8 mouse cellular contexts compared by ENCODE assay signal in genomic region chr5:102054511-102055093, GRCm38 (mm10). TPM values are rescaled to one million over a fixed set of nuclear protein-coding genes. Genes with fewer than 3 reads are reported as not detected.
A peak's percentile ranks its signal among the peaks of the same experiment; 100 is the strongest.
DNase-seq lines count a peak whose midpoint lies in the region; ATAC-seq and TF ChIP-seq lines count a peak whose summit lies in the region.

No protein-coding gene starts in this region.

- H3K4me1 ChIP-seq in forebrain, embryonic 12.5 days = peaks cover 15% of the 10 kb centered on the region
- H3K4me1 ChIP-seq in forebrain, postnatal 0 days (ENCODE audit: insufficient read depth) = no peaks in the 10 kb centered on the region
- H3K4me1 ChIP-seq in neural tube, embryonic 13.5 days (replicated peaks) = peaks cover 43% of the 10 kb centered on the region
- peaks cover 36% of the 10 kb centered on the region for H3K4me1 ChIP-seq in neural tube, embryonic 15.5 days

- no peak overlapping the region for H3K4me2 ChIP-seq in forebrain, embryonic 12.5 days
- H3K4me2 ChIP-seq in forebrain, postnatal 0 days (ENCODE audit: low read depth) = no peak overlapping the region
- H3K4me2 ChIP-seq in neural tube, embryonic 13.5 days = no peak overlapping the region
- no peak overlapping the region for H3K4me2 ChIP-seq in neural tube, embryonic 15.5 days

- no peak overlapping the region for H3K4me3 ChIP-seq in forebrain, embryonic 12.5 days (replicated peaks)
- H3K4me3 ChIP-seq in forebrain, postnatal 0 days (ENCODE audit: low read depth, low read length) = no peak overlapping the region
- no peak overlapping the region for H3K4me3 ChIP-seq in neural tube, embryonic 13.5 days
- H3K4me3 ChIP-seq in neural tube, embryonic 15.5 days (replicated peaks) = no peak overlapping the region

- no peaks in the 10 kb centered on the region for H3K36me3 ChIP-seq in forebrain, embryonic 12.5 days (replicated peaks)
- H3K36me3 ChIP-seq in forebrain, postnatal 0 days (ENCODE audit: insufficient read depth) = no peaks in the 10 kb centered on the region
- 0 out of 2 replicates have a peak, but pooled peaks cover 3% of the 10 kb centered on the region for H3K36me3 ChIP-seq in neural tube, embryonic 13.5 days
- H3K36me3 ChIP-seq in neural tube, embryonic 15.5 days = no peaks in the 10 kb centered on the region

- no peaks in the 10 kb centered on the region for H3K27me3 ChIP-seq in forebrain, embryonic 12.5 days
- no peaks in the 10 kb centered on the region for H3K27me3 ChIP-seq in forebrain, postnatal 0 days (ENCODE audit: insufficient read depth, low read length)
- H3K27me3 ChIP-seq in neural tube, embryonic 13.5 days = no peaks in the 10 kb centered on the region
- H3K27me3 ChIP-seq in neural tube, embryonic 15.5 days (replicated peaks) = no peaks in the 10 kb centered on the region

- ATAC-seq in forebrain, embryonic 12.5 days (ENCODE audit: low FRiP score) = peak; percentile 23; the same call in 1 of the 2 replicates
- ATAC-seq in forebrain, postnatal 0 days = no peak
- no peak for ATAC-seq in neural tube, embryonic 13.5 days (ENCODE audit: low read depth)
- ATAC-seq in neural tube, embryonic 15.5 days (ENCODE audit: low FRiP score) = 0 out of 2 replicates have a peak, but pooled peaks have one; percentile 23

- H3K27ac ChIP-seq in forebrain, embryonic 12.5 days = no peak overlapping the region
- H3K27ac ChIP-seq in forebrain, postnatal 0 days (ENCODE audit: low read depth, low read length) = no peak overlapping the region
- no peak overlapping the region for H3K27ac ChIP-seq in neural tube, embryonic 13.5 days (replicated peaks)
- peak overlapping the region; percentile 28; the same call in 1 of the 2 replicates for H3K27ac ChIP-seq in neural tube, embryonic 15.5 days (replicated peaks)

- no peak for DNase-seq in forebrain, postnatal 0 days
- no peak for DNase-seq in neural tube, embryonic 10.5 days (ENCODE audit: extremely low spot score, low spot score)
- peak; percentile 65 for DNase-seq in kidney, postnatal 10 days
- no peak for DNase-seq in urinary bladder, postnatal 10 days (ENCODE audit: low spot score)
- DNase-seq in cerebellum, postnatal 36 days = no peak

- H3K9ac ChIP-seq in forebrain, embryonic 12.5 days = no peak overlapping the region
- no peak overlapping the region for H3K9ac ChIP-seq in forebrain, postnatal 0 days
- H3K9ac ChIP-seq in neural tube, embryonic 13.5 days = peak overlapping the region; percentile 22; the same call in 1 of the 2 replicates
- no peak overlapping the region for H3K9ac ChIP-seq in neural tube, embryonic 15.5 days (replicated peaks)

- TF ChIP-seq CTCF in forebrain, postnatal 0 days (IDR thresholded peaks at IDR 0.05; ENCODE audit: low read depth) = no peak

- no peaks in the 10 kb centered on the region for H3K9me3 ChIP-seq in forebrain, embryonic 12.5 days
- no peaks in the 10 kb centered on the region for H3K9me3 ChIP-seq in forebrain, postnatal 0 days (ENCODE audit: low read length)
- H3K9me3 ChIP-seq in neural tube, embryonic 13.5 days = no peaks in the 10 kb centered on the region
- H3K9me3 ChIP-seq in neural tube, embryonic 15.5 days (replicated peaks) = no peaks in the 10 kb centered on the region

- WGBS in forebrain, embryonic 12.5 days = 88% methylated on average over 11 of the region's 11 CpGs
- WGBS in forebrain, postnatal 0 days = 77% methylated on average over 11 of the region's 11 CpGs
- 71% methylated on average over 11 of the region's 11 CpGs for WGBS in neural tube, embryonic 13.5 days
- 66% methylated on average over 11 of the region's 11 CpGs for WGBS in neural tube, embryonic 15.5 days

RNA-seq across cellular contexts. Expression of gene Wdfy3, which starts 15.1 kb away (rescaled TPM):
- polyA plus RNA-seq in forebrain, embryonic 12.5 days (2016; fragmentation: Nextera tagmentation; extraction: Ambion mirVana) = 29.7 and 31.7 TPM in 2 replicates
- 48.1 and 68.8 TPM in 2 replicates for total RNA-seq in forebrain, postnatal 0 days (2014; rRNA removed)
- polyA plus RNA-seq in forebrain, postnatal 0 days (2015; fragmentation: Nextera tagmentation; extraction: Ambion mirVana) = 7.7 and 15.4 TPM in 2 replicates
- 27.0 and 31.1 TPM in 2 replicates for polyA plus RNA-seq in neural tube, embryonic 13.5 days (2015; fragmentation: Nextera tagmentation; extraction: Ambion mirVana)
- polyA plus RNA-seq in neural tube, embryonic 15.5 days (2015; fragmentation: Nextera tagmentation; extraction: Ambion mirVana) = 20.5 and 22.9 TPM in 2 replicates

Comparison
In these comparisons a context has a peak if more than half of its experiments do, and no peak if none do; other contexts are left out.
1. ATAC-seq: peak in forebrain, embryonic 12.5 days (single experiment) and neural tube, embryonic 15.5 days (single experiment); none in forebrain, postnatal 0 days (single experiment) and neural tube, embryonic 13.5 days (single experiment).